Mouse (Mus musculus): ENCODE results near the gene Pamr1. TPM values are rescaled to one million over a fixed set of nuclear protein-coding genes. Genes with fewer than 3 reads are reported as not detected.

Pamr1 gene
- polyA plus RNA-seq, 1 experiment: 9.6 TPM

DNA sequence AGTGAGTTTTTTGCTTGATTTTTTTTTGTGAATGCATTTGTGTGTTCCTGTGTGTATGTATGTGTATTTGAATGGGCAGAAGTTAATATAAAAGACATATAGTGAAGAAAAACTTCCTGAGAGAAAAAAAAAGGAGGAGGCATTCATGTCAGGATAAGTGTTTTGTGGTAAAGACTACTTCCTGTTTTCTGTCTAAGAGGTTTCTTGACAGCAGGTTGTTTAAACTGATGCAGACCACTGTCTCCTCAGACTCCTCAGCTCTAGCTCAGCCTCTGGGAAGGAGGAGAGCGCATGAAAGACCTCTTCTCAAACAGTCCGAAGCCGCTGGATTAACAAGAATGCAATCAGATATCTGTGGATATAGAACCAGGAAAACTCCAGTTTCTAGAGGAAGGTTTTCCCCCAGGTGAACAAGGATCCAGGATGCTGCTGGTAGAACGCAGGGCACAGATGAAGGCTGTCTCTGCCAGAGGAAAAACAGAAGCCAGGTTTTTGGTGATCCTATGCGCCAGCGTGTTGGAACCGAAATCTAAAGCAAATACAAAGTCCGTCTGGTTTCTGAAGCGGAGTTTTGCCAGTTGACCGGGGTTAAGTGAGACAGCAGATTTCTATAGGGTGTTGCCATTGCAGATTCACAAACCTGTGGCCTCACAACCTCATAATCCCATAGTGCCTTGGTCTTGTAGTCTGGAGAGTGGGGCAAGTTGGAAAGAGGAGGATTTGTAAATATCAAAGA, 45.8 kb downstream of the Pamr1 start:
- no peak overlapping the region for H3K4me3 ChIP-seq (ENCODE audit: insufficient read depth, low read length)
- TF ChIP-seq CTCF (IDR thresholded peaks at IDR 0.05; ENCODE audit: borderline replicate concordance, insufficient read depth, low read length) (no peak), POLR2A (IDR thresholded peaks at IDR 0.05; ENCODE audit: low read depth, low read length) (no peak)
- H3K4me1 ChIP-seq (ENCODE audit: control insufficient read depth, insufficient read depth, low read length): no peaks in the 10 kb centered on the region
- H3K27ac ChIP-seq (ENCODE audit: insufficient read depth, low read length): no peak overlapping the region

DNA sequence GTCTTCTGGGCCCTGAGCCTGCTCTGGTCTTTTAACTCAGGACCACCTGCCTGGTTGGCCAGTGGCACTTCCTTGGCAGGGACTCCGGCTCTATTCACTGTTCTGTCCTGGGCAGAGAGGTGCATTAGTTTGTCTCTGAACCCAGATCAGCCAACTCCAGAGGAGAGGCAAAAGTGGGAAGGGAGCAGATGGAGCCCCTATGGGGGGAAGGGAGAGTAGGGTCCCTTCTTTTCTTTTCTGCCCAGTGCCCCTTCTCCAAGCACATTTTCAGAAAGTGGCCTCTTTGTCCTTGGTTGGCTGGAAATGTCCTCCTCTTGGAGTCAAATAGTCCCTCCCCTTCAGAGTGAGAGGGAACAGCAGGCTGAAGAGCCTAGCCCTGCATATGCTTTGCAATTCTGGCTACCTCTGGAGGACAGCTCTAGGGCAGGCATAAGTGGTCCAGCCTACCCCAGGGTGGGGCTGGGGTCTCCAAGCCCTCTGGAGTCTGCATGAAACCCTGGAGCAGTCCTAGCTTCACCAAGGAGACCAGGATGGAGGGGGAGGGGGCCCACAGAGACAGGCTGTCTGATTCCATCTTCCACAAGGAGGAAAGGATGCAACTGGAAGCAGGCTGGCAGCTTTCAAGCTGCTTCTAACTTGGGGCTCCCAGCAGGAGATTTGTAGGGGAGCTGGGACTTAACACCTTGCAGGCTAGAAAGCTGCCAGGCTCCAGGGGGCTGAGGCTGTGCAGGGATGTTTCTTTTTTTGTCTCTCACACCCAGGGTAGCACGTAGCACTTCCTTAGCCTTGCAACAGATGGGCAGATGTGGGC, 49.3 kb downstream of the Pamr1 start:
- Histone ChIP-seq H3K4me1 (ENCODE audit: control insufficient read depth, insufficient read depth, low read length) (no peaks in the 10 kb centered on the region), H3K4me3 (ENCODE audit: insufficient read depth, low read length) (no peak overlapping the region), H3K27ac (ENCODE audit: insufficient read depth, low read length) (no peak overlapping the region)
- TF ChIP-seq CTCF (IDR thresholded peaks at IDR 0.05; ENCODE audit: borderline replicate concordance, insufficient read depth, low read length) (no peak), POLR2A (IDR thresholded peaks at IDR 0.05; ENCODE audit: low read depth, low read length) (no peak)

DNA sequence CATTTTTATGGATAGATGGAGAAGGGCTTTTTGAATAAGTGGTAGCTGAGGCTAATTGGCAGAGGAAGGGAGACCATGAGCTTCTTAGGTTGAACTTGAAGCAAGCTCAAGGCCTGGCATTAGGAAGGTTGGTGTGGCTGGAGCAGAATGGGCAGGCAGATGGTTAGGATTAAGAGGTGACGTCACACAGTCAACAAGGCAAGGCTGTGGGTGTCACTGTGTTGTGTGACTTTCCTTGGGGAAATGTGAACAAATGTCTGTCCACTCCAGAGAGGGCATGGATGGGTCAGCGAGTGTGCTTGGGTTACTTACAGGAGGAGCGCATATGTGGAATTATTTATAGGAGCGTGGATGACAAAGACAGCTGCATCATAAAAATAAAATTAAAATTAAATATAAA, 50.7 kb downstream of the Pamr1 start:
- TF ChIP-seq POLR2A (IDR thresholded peaks at IDR 0.05; ENCODE audit: low read depth, low read length) (no peak), CTCF (IDR thresholded peaks at IDR 0.05; ENCODE audit: borderline replicate concordance, insufficient read depth, low read length) (no peak)
- Histone ChIP-seq H3K4me1 (ENCODE audit: control insufficient read depth, insufficient read depth, low read length) (no peaks in the 10 kb centered on the region), H3K4me3 (ENCODE audit: insufficient read depth, low read length) (no peak overlapping the region), H3K27ac (ENCODE audit: insufficient read depth, low read length) (no peak overlapping the region)

DNA sequence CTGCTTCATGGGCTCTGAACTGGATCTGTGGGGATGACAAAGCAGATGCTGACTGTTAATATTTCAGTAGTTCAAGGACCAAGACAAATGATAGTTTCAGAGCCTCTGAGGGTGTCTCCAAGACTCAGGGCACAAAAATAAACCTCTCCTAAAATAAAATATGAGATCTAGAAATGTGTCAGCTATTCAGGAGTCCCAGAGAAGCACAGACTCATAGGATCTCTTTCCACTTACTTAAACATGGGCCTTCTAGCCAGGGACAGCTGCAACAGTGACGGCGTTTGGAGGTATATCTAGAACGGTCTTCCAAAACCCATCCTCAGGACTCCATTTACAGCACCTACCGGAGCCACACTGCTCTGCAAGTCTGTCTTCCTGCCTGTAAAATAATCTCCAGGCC, 60.7 kb downstream of the Pamr1 start:
- H3K4me3 ChIP-seq (ENCODE audit: insufficient read depth, low read length): no peak overlapping the region
- no peak for TF ChIP-seq POLR2A (IDR thresholded peaks at IDR 0.05; ENCODE audit: low read depth, low read length)
- no peak for TF ChIP-seq CTCF (IDR thresholded peaks at IDR 0.05; ENCODE audit: borderline replicate concordance, insufficient read depth, low read length)

DNA sequence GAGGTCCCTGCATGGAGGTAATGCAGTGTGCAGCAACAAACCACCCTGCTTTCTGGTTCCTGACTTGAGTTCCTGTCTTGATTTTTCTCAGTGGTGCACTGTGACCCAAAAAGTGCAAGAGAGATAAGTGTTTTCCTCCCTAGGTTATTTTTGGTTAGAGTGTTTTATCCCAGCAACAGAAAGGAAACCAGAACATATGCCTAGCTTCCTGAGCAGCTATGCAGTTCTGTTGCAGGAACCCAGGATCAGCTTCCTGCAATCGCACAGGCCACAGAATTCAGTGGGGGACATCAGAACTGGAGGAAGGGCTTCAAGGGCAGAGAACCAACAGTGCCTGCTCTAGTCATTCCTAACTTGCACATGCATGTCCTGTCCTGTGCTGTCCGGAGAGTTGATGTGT, 66.8 kb downstream of the Pamr1 start:
- TF ChIP-seq POLR2A (IDR thresholded peaks at IDR 0.05; ENCODE audit: low read depth, low read length): no peak
- no peak for TF ChIP-seq CTCF (IDR thresholded peaks at IDR 0.05; ENCODE audit: borderline replicate concordance, insufficient read depth, low read length)
- no peak overlapping the region for H3K27ac ChIP-seq (ENCODE audit: insufficient read depth, low read length)
- no peaks in the 10 kb centered on the region for H3K4me1 ChIP-seq (ENCODE audit: control insufficient read depth, insufficient read depth, low read length)
- no peak overlapping the region for H3K4me3 ChIP-seq (ENCODE audit: insufficient read depth, low read length)

More for the DNA sequence above, 60.7 kb downstream of the Pamr1 start:
- Histone ChIP-seq H3K27ac (ENCODE audit: insufficient read depth, low read length) (no peak overlapping the region), H3K4me1 (ENCODE audit: control insufficient read depth, insufficient read depth, low read length) (no peaks in the 10 kb centered on the region)

DNA sequence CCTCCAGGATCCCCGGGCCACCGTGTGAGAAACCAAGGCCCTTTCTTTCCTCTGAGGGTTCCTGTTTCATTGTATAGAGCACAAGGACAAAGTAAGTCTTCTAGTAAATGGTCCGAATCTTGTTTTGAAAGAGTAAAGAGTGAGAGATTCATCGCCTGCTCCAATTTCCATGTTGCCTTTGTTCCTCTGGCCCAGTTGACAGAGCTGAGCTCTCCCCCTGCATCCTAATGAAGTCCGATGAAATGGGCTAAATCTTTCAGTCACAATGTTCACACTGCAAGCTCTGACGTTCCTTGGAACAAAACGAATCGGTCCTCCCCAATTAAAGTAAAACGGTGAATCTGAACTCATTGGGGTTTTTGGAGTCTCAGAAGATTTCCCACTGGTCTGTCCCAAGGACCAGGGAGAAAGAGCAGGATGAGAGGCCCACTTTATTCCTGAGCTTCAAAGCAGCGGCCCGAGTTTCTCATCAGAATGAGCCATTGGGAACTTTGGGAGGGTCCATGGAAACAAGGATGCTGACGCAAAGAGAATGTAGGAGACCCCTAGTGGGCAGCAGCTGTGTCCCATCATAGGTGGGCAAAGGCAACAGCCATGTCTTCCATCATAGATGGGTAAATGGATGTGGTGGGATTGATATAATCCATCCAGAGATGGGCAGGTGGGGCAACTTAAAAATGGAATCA, 71.1 kb downstream of the Pamr1 start:
- TF ChIP-seq POLR2A (IDR thresholded peaks at IDR 0.05; ENCODE audit: low read depth, low read length): no peak
- no peaks in the 10 kb centered on the region for H3K4me1 ChIP-seq (ENCODE audit: control insufficient read depth, insufficient read depth, low read length)
- no peak overlapping the region for H3K27ac ChIP-seq (ENCODE audit: insufficient read depth, low read length)

DNA sequence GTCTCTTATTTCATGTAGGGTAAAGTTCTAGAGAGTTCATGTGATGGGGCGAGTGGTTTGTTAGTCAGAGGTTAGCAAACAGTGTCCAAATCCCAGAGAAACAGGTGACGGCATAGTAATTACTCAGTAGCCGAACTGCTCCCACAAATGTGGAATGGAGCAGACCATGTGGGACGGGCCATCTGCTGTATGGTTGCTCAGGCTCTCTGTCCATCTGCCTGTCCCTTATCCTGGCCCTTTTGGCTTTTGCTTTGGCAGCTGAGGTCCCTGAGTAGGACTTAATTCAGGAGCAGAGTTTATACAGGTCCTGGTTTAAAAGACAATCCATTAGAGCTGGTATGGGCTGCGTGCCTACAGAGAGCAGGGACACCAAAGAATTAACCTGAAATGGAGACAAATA, 72.4 kb downstream of the Pamr1 start:
- Histone ChIP-seq H3K4me3 (ENCODE audit: insufficient read depth, low read length) (no peak overlapping the region), H3K4me1 (ENCODE audit: control insufficient read depth, insufficient read depth, low read length) (no peaks in the 10 kb centered on the region)
- no peak for TF ChIP-seq CTCF (IDR thresholded peaks at IDR 0.05; ENCODE audit: borderline replicate concordance, insufficient read depth, low read length)
- TF ChIP-seq POLR2A (IDR thresholded peaks at IDR 0.05; ENCODE audit: low read depth, low read length): no peak

More for the DNA sequence above, 71.1 kb downstream of the Pamr1 start:
- H3K4me3 ChIP-seq (ENCODE audit: insufficient read depth, low read length): no peak overlapping the region

DNA sequence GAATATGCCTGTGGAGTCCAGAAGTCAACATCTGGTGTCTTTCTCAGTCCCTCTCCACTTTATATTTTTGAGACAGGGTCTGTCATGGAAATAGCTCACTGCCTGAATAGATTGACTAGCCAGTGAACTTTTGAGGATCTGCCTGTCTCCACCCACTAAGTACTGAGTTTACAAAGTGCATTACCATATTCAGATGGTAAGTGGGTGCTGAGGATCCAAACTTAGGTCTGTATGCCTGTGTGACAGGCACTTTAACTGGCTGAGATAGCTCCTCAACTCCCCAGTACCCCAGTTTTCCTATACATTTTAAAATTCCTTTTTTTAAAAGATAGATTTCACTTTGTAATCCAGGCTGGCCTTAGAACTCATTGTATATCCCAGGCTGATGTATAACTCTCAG, 73.1 kb downstream of the Pamr1 start:
- no peak overlapping the region for H3K4me3 ChIP-seq (ENCODE audit: insufficient read depth, low read length)
- TF ChIP-seq CTCF (IDR thresholded peaks at IDR 0.05; ENCODE audit: borderline replicate concordance, insufficient read depth, low read length) (no peak), POLR2A (IDR thresholded peaks at IDR 0.05; ENCODE audit: low read depth, low read length) (no peak)
- no peaks in the 10 kb centered on the region for H3K4me1 ChIP-seq (ENCODE audit: control insufficient read depth, insufficient read depth, low read length)
- H3K27ac ChIP-seq (ENCODE audit: insufficient read depth, low read length): no peak overlapping the region

More for the DNA sequence above, 72.4 kb downstream of the Pamr1 start:
- H3K27ac ChIP-seq (ENCODE audit: insufficient read depth, low read length): no peak overlapping the region

DNA sequence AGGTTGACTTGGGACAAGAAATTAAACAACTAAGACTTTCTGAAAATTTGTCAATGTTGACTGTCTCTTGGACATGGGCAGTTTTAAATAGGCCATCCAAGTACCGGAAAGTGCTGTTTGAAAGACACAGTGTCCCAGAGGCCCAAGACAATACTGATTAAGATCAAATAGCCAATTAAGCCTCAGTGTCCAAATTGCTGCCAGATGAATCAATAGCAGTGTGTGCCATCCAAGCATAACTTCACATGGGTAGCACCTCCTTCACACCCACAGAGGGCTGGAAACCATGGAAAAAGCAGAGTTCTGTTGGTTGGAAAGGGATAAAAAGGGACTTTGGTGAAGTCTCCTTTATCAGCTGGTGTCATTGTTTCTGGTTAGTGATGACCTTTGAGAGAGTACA, 74.7 kb downstream of the Pamr1 start:
- Histone ChIP-seq H3K4me1 (ENCODE audit: control insufficient read depth, insufficient read depth, low read length) (no peaks in the 10 kb centered on the region), H3K27ac (ENCODE audit: insufficient read depth, low read length) (no peak overlapping the region), H3K4me3 (ENCODE audit: insufficient read depth, low read length) (no peak overlapping the region)
- TF ChIP-seq CTCF (IDR thresholded peaks at IDR 0.05; ENCODE audit: borderline replicate concordance, insufficient read depth, low read length): no peak
- TF ChIP-seq POLR2A (IDR thresholded peaks at IDR 0.05; ENCODE audit: low read depth, low read length): no peak

Measured in embryonic fibroblast, embryonic 13.5 days (primary cell).